Mouse (Mus musculus): ENCODE data around the gene Brwd1. TPM values are rescaled to one million over a fixed set of nuclear protein-coding genes. Genes with fewer than 3 reads are reported as not detected.
"Not testable (repeated sequence)": the region's sequence is repeated elsewhere in the genome, so short reads cannot be mapped to it uniquely, and the experiment has no call there.

The Brwd1 gene
- polyA plus RNA-seq, 1 experiment from 2014 or later = 71.1 TPM

- H3K36me3 ChIP-seq = peaks cover 92% of the 10 kb centered on the region
- no peak overlapping the region for H3K27ac ChIP-seq (replicated peaks)
- no peaks in the 10 kb centered on the region for H3K27me3 ChIP-seq (replicated peaks)
- ATAC-seq (ENCODE audit: extremely low read depth, insufficient number of reproducible peaks, low FRiP score, low TSS enrichment) = no peak
- no peak overlapping the region for H3K4me2 ChIP-seq
- no peaks in the 10 kb centered on the region for H3K9me3 ChIP-seq
- no peaks in the 10 kb centered on the region for H3K4me1 ChIP-seq
- no peak overlapping the region for H3K9ac ChIP-seq
- H3K4me3 ChIP-seq = no peak overlapping the region
- 82% methylated on average over 10 of the region's 10 CpGs for WGBS
These were observed 61.3 kb downstream of the Brwd1 start for GRCm38 (mm10) chr16:96021045-96021444.

- not testable (repeated sequence) for H3K9ac ChIP-seq; H3K4me1 ChIP-seq; H3K4me2 ChIP-seq; ATAC-seq (ENCODE audit: extremely low read depth, insufficient number of reproducible peaks, low FRiP score, low TSS enrichment); H3K9me3 ChIP-seq; H3K27me3 ChIP-seq (replicated peaks); H3K4me3 ChIP-seq; H3K27ac ChIP-seq (replicated peaks)
- peaks cover 36% of the 10 kb centered on the region for H3K36me3 ChIP-seq
- no CpG with 5 or more reads among the region's 10 CpGs for WGBS
These were observed 73.2 kb downstream of the Brwd1 start for GRCm38 (mm10) chr16:96009124-96009523.

GRCm38 (mm10) chr16:96004278-96004677 is 78.0 kb downstream of the Brwd1 start:
- WGBS = no CpG with 5 or more reads among the region's 10 CpGs
- peaks cover 51% of the 10 kb centered on the region for H3K36me3 ChIP-seq
- H3K9me3 ChIP-seq; H3K4me2 ChIP-seq; H3K9ac ChIP-seq; H3K27me3 ChIP-seq (replicated peaks); H3K27ac ChIP-seq (replicated peaks); H3K4me1 ChIP-seq; H3K4me3 ChIP-seq; ATAC-seq (ENCODE audit: extremely low read depth, insufficient number of reproducible peaks, low FRiP score, low TSS enrichment): not testable (repeated sequence)

GRCm38 (mm10) chr16:95999291-95999690 is 83.0 kb downstream of the Brwd1 start:
- Histone ChIP-seq H3K4me1 (peaks cover 6% of the 10 kb centered on the region), H3K9me3 (no peaks in the 10 kb centered on the region), H3K4me2 (no peak overlapping the region), H3K36me3 (peaks cover 78% of the 10 kb centered on the region), H3K27me3 (replicated peaks) (no peaks in the 10 kb centered on the region), H3K27ac (replicated peaks) (no peak overlapping the region), H3K9ac (no peak overlapping the region), H3K4me3 (no peak overlapping the region)
- WGBS = 70% methylated on average over 5 of the region's 5 CpGs
- ATAC-seq (ENCODE audit: extremely low read depth, insufficient number of reproducible peaks, low FRiP score, low TSS enrichment) = peak; percentile 58; the same call in 1 of the 2 replicates

GRCm38 (mm10) chr16:95996156-95996555 is 86.2 kb downstream of the Brwd1 start:
- Histone ChIP-seq H3K4me1 (peaks cover 15% of the 10 kb centered on the region), H3K9ac (no peak overlapping the region), H3K4me2 (no peak overlapping the region), H3K27ac (replicated peaks) (no peak overlapping the region), H3K36me3 (peaks cover 72% of the 10 kb centered on the region), H3K4me3 (no peak overlapping the region), H3K27me3 (replicated peaks) (no peaks in the 10 kb centered on the region), H3K9me3 (no peaks in the 10 kb centered on the region)
- 85% methylated on average over 7 of the region's 7 CpGs for WGBS
- ATAC-seq (ENCODE audit: extremely low read depth, insufficient number of reproducible peaks, low FRiP score, low TSS enrichment) = no peak

- H3K27ac ChIP-seq (replicated peaks); H3K4me3 ChIP-seq; H3K4me2 ChIP-seq; H3K9me3 ChIP-seq; ATAC-seq (ENCODE audit: extremely low read depth, insufficient number of reproducible peaks, low FRiP score, low TSS enrichment); H3K27me3 ChIP-seq (replicated peaks); H3K9ac ChIP-seq: not testable (repeated sequence)
- Histone ChIP-seq H3K4me1 (peaks cover 21% of the 10 kb centered on the region), H3K36me3 (peaks cover 59% of the 10 kb centered on the region)
- WGBS = 85% methylated on average over 4 of the region's 4 CpGs
These were observed 87.8 kb downstream of the Brwd1 start for GRCm38 (mm10) chr16:95994576-95994975.

GRCm38 (mm10) chr16:95992596-95992995 is 89.7 kb downstream of the Brwd1 start:
- Histone ChIP-seq H3K9me3 (no peaks in the 10 kb centered on the region), H3K9ac (no peak overlapping the region), H3K4me3 (no peak overlapping the region), H3K27me3 (replicated peaks) (no peaks in the 10 kb centered on the region), H3K27ac (replicated peaks) (no peak overlapping the region), H3K36me3 (peaks cover 57% of the 10 kb centered on the region), H3K4me1 (peaks cover 17% of the 10 kb centered on the region), H3K4me2 (no peak overlapping the region)
- ATAC-seq (ENCODE audit: extremely low read depth, insufficient number of reproducible peaks, low FRiP score, low TSS enrichment) = no peak
- WGBS = 68% methylated on average over 5 of the region's 5 CpGs

- Histone ChIP-seq H3K27ac (replicated peaks) (peak overlapping the region; percentile 82), H3K4me1 (peaks cover 17% of the 10 kb centered on the region), H3K9me3 (no peaks in the 10 kb centered on the region), H3K4me3 (peak overlapping the region; percentile 71), H3K9ac (peak overlapping the region; percentile 86), H3K27me3 (replicated peaks) (no peaks in the 10 kb centered on the region), H3K4me2 (peak overlapping the region; percentile 71), H3K36me3 (peaks cover 56% of the 10 kb centered on the region)
- 6% methylated on average over 10 of the region's 10 CpGs for WGBS
- ATAC-seq (ENCODE audit: extremely low read depth, insufficient number of reproducible peaks, low FRiP score, low TSS enrichment) = no peak
These were observed 91.0 kb downstream of the Brwd1 start for GRCm38 (mm10) chr16:95991122-95991900.

- Histone ChIP-seq H3K27me3 (replicated peaks) (no peaks in the 10 kb centered on the region), H3K9ac (peak within 1 kb of the TSS; percentile 86)
- peak; percentile 91 for ATAC-seq (ENCODE audit: extremely low read depth, insufficient number of reproducible peaks, low FRiP score, low TSS enrichment)
These were observed 91.7 kb downstream of the Brwd1 start, which contains the start of gene Psmg1 for GRCm38 (mm10) chr16:95990462-95991121. TSS of gene Psmg1 (minus strand) at chr16:95990960.

GRCm38 (mm10) chr16:95984911-95985310 is 97.4 kb downstream of the Brwd1 start:
- Histone ChIP-seq H3K27ac (replicated peaks) (no peak overlapping the region), H3K9ac (no peak overlapping the region), H3K9me3 (no peaks in the 10 kb centered on the region), H3K36me3 (peaks cover 83% of the 10 kb centered on the region), H3K4me1 (peaks cover 6% of the 10 kb centered on the region), H3K27me3 (replicated peaks) (no peaks in the 10 kb centered on the region), H3K4me3 (no peak overlapping the region), H3K4me2 (no peak overlapping the region)
- WGBS = 79% methylated on average over 5 of the region's 5 CpGs
- ATAC-seq (ENCODE audit: extremely low read depth, insufficient number of reproducible peaks, low FRiP score, low TSS enrichment) = no peak

More at GRCm38 (mm10) chr16:95990462-95991121, 91.7 kb downstream of the Brwd1 start, which contains the start of gene Psmg1:
- H3K9me3 ChIP-seq = no peaks in the 10 kb centered on the region
- peak within 1 kb of the TSS; percentile 71 for H3K4me2 ChIP-seq
- under 1% methylated on average over 62 of the region's 62 CpGs for WGBS
- peaks cover 17% of the 10 kb centered on the region for H3K4me1 ChIP-seq
- H3K27ac ChIP-seq (replicated peaks) = peak within 1 kb of the TSS; percentile 82
- peaks cover 55% of the 10 kb centered on the region for H3K36me3 ChIP-seq
- peak within 1 kb of the TSS; percentile 71 for H3K4me3 ChIP-seq

- Histone ChIP-seq H3K4me3 (no peak overlapping the region), H3K27me3 (replicated peaks) (no peaks in the 10 kb centered on the region), H3K9me3 (no peaks in the 10 kb centered on the region), H3K36me3 (peaks cover 90% of the 10 kb centered on the region), H3K9ac (no peak overlapping the region), H3K27ac (replicated peaks) (no peak overlapping the region), H3K4me1 (no peaks in the 10 kb centered on the region), H3K4me2 (no peak overlapping the region)
- ATAC-seq (ENCODE audit: extremely low read depth, insufficient number of reproducible peaks, low FRiP score, low TSS enrichment) = no peak
- 77% methylated on average over 7 of the region's 7 CpGs for WGBS
These were observed 98.7 kb downstream of the Brwd1 start for GRCm38 (mm10) chr16:95983601-95984000.
